Mouse (Mus musculus): ENCODE measurements around the gene Nedd9.

GRCm38 (mm10) chr13:41437390-41437789 is 49.8 kb downstream of the Nedd9 start:
- TF ChIP-seq CTCF (conservative IDR thresholded peaks at IDR 0.05; ENCODE audit: insufficient read depth, insufficient read length, low read depth, low read length) (no peak), POLR2A (IDR thresholded peaks at IDR 0.05; ENCODE audit: low read depth, low read length) (no peak)

Measured in kidney, adult 2 months (tissue).